Mouse (Mus musculus): ENCODE measurements around the gene Bhmt2. TPM values are rescaled to one million over a fixed set of nuclear protein-coding genes. Genes with fewer than 3 reads are reported as not detected.
A peak's percentile ranks its signal among the peaks of the same experiment; 100 is the strongest.

The Bhmt2 gene
- total RNA-seq, 2 experiments from 2014 or later, result 0.22 to 0.37 TPM

DNA sequence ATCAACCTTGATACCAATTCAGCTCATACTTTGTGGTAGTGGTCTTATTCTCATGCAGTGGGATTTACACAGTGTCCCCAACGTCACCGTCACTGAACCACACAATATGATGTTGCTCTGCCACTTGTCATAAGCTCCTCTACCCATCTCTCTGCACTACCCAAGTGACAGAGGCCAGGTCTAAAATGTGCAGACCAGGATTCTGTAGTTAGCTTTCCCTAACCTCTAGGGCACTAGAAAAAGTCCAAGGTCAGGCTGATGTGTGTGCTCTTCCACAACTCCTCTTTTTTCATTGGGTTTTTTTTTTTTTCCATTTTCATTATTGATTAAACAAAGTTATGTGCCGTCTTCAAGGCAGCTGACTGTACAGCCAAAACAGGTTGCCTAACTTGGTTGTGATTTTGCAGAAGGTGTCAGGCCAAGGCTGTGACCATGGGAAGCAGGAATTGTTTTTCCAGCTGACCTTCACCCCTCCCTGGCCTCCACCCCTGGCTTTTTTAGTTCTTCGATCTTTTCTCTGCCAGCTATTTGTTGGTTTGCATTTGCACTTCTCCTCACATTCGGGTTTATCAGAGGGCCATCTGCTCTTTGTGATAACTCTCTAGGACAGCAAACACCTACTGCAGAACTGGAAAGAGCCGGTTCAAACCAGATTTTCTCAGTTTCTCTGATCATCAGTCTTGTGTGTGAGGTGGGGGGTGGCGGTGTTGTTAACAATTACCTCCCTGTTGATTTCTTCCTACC is 25.5 kb downstream of the Bhmt2 start:
- no peak for DNase-seq (ENCODE audit: low spot score in 2 of 2)

DNA sequence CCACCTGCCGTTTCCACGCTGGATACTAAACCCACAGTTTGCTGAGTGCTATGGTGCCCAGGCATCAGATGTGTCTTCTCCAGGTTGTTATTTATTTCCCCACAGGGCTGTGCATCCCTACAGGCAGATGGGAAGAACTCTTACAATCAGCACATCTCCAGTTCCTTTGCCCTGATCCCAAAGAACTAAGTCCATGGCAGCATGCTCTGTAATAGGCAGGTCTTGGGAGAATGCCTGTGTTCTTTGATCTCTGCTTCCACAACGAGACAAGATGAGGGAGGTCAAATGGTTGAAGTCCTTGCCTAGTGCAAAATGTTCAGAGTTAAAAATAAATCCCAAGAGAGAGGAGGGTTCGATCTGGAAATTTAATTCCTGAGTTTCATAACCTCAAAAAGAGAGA is 34.5 kb downstream of the Bhmt2 start:
- no peak for DNase-seq (ENCODE audit: low spot score in 2 of 2)

- DNase-seq (ENCODE audit: low spot score in 2 of 2), result no peak
These were observed 36.5 kb downstream of the Bhmt2 start, which contains the start of gene Bhmt for GRCm38 (mm10) chr13:93637282-93638245. TSS of gene Bhmt (minus strand) at chr13:93637961.

- DNase-seq (ENCODE audit: low spot score in 2 of 2), result no peak
These were observed 37.5 kb downstream of the Bhmt2 start for GRCm38 (mm10) chr13:93636561-93636960.

GRCm38 (mm10) chr13:93632927-93633326 is 41.2 kb downstream of the Bhmt2 start:
- no peak for DNase-seq (ENCODE audit: low spot score in 2 of 2)

GRCm38 (mm10) chr13:93630941-93631705 is 43.0 kb downstream of the Bhmt2 start:
- peak; percentile 31 to 47 for DNase-seq (ENCODE audit: low spot score in 2 of 2)

DNA sequence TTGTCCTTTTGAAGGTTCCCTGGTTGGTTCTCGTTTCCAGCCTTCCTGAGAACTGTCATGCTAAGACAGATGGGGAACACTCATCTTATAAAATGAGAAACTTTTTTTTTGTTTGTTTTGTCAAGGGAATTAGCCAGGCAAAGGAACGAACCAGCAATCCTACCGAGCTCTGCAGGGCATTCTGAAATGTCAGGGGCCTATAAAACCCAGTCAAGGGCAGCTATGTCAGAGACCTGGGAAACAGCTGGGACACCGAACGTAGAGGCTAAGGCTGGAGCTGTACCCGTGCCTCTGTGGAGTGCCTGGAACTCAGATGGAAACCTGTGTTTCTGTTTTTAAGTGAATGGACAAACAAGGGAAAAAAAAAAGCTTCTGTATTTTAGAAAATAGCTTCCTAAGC is 45.2 kb downstream of the Bhmt2 start:
- no peak for DNase-seq (ENCODE audit: low spot score in 2 of 2)

DNA sequence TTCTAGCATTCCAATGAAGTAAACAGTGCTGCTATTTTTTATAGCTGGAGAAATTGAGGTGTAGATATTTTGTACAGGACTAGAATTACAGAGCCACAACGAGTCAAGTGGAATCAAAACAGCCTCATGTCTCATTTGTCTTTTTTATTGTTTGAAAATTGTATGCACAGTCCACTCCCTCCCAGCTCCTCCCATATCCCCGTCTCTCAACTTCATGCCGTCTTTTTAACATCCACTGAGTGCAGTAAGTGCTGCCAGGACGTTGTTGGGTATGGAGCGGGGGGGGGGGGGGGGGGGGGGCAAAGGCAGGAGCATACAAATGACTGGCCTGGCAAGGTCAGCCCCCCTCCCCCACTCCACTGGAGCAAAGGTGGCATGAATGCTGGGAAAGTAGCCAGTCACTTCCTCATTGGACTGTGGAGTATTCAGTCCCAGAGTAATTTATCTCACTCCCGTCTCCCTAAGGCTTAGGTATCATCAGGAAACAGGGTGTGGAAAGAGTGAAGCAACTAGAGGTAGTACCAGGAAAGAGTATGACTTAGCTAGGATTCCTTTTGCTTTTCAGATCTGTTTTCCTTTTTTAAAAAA is 59.6 kb downstream of the Bhmt2 start:
- DNase-seq (ENCODE audit: low spot score in 2 of 2), result no peak

DNA sequence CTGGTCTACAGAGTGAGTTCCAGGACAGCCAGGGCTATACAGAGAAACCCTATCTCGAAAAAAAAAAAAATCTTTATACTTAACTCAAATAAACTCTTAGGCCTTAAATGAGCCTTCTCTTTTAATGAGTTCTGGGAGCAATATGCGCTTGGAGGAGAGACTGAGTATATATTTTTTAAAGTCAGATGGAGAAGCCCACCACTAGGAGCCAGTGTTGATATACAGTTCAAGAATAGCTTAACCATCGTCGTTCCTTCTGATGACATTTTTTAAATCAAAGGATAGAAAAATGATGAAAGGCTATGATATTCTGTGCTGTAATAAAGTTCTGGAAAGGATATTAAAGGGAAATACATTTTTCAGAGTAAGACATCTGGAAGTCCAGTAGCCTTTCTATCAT is 60.3 kb downstream of the Bhmt2 start:
- no peak for DNase-seq (ENCODE audit: low spot score in 2 of 2)

- DNase-seq (ENCODE audit: low spot score in 2 of 2), result peak; percentile 88 to 92
These were observed 61.2 kb downstream of the Bhmt2 start for GRCm38 (mm10) chr13:93612660-93613607.

- DNase-seq (ENCODE audit: low spot score in 2 of 2), result no peak
These were observed 65.6 kb downstream of the Bhmt2 start for GRCm38 (mm10) chr13:93608476-93608875.

DNA sequence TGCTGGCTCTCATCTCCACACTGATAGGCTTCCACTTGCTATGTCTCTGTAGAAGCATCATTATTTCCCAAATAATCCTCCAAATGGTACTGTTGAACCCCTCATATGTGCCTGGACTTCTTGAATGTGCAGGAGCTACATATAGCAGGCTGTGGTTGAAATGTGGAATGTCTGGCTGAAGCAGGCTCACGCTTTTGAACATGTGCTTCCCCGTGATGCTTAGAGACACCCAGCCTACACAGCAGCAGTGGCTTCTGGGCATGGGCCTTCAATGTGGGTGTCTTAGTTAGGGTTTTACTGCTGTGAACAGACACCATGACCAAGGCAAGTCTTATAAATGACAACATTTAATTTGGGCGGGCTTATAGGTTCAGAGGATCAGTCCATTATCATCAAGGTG is 66.4 kb downstream of the Bhmt2 start:
- no peak for DNase-seq (ENCODE audit: low spot score in 2 of 2)

DNA sequence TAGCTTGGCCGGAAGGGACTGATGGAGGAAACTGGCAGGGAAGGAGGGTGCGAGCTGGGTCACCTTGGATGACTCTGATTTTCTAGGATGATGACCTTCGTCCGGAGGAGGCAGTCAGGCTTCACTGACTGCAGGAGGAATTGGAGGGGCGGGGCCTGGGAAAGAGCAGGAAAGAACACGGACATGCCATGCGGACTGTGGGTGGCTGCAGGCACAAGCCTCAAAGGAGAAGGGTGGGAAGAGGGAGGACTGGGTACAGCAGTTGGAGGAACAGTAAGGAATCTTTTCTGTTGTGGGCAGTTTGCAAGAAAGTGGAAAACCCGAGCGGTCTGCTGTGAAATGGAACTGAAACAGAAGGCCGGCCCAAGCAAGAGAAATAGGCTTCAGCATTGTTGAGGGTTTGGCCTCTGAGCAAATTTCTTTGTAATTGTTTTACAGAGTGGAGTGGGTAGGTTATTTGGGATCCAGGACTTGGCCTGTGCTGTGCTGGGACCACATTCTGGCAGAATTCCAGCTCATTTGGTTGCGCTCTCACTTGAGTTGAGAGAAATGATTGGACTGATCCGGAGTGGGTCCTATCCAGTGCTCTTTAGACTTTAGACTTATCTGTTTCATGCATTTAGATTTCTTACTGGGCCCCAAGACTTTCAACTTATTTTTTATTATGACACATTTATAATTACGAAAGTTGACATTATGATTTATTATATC is 67.1 kb downstream of the Bhmt2 start:
- no peak for DNase-seq (ENCODE audit: low spot score in 2 of 2)

Other genes starting within 250 kb of the Bhmt2 start
- 10 to 100 TPM; 35.4 to 41.6 TPM for gene Jmy, start 174.5 kb downstream of the Bhmt2 start, total RNA-seq (2021)
- not detected for gene Bhmt, start 36.3 kb downstream of the Bhmt2 start, total RNA-seq (2021)
- gene Dmgdh, start 131 bp upstream of the Bhmt2 start, total RNA-seq (2021), result under 1 TPM; 0.58 to 0.87 TPM
- gene Arsb, start 97.3 kb upstream of the Bhmt2 start, total RNA-seq (2021), result 10 to 100 TPM; 78.8 to 84.6 TPM